In genomic region chr4:148914863-148915622, GRCm38 (mm10) we compare ENCODE assay signal across 8 mouse cellular contexts.
DNase-seq lines count a peak whose midpoint lies in the region; ATAC-seq and TF ChIP-seq lines count a peak whose summit lies in the region.

No protein-coding gene starts in this region.

- WGBS in embryonic facial prominence, embryonic 15.5 days: 55% methylated on average over 10 of the region's 10 CpGs
- WGBS in heart, postnatal 0 days: 40% methylated on average over 10 of the region's 10 CpGs

- intact Hi-C loops in left cerebral cortex, postnatal 14 days (cut with DNase I): no loop called here

- H3K4me3 ChIP-seq in embryonic facial prominence, embryonic 15.5 days (replicated peaks): no peak overlapping the region
- H3K4me3 ChIP-seq in heart, postnatal 0 days (ENCODE audit: low read depth, low read length): no peak overlapping the region

- H3K36me3 ChIP-seq in embryonic facial prominence, embryonic 15.5 days: no peaks in the 10 kb centered on the region
- no peaks in the 10 kb centered on the region for H3K36me3 ChIP-seq in heart, postnatal 0 days (replicated peaks; ENCODE audit: control insufficient read depth, insufficient read depth, low read length)

- H3K9ac ChIP-seq in embryonic facial prominence, embryonic 15.5 days: no peak overlapping the region
- H3K9ac ChIP-seq in heart, postnatal 0 days (replicated peaks; ENCODE audit: low read depth, low read length): 0 out of 2 replicates have a peak overlapping the region, but pooled peaks have one; percentile 9

- ATAC-seq in embryonic facial prominence, embryonic 15.5 days (ENCODE audit: insufficient number of reproducible peaks, low FRiP score, low TSS enrichment, low read depth): peak; percentile 56
- ATAC-seq in heart, postnatal 0 days (ENCODE audit: insufficient read depth, low read depth): peak; percentile 62
- peak; percentile 94 for ATAC-seq in megakaryocyte progenitor cell, adult 5-6 weeks (replicated peaks; ENCODE audit: poor library complexity)

- peaks cover 14% of the 10 kb centered on the region for H3K4me1 ChIP-seq in embryonic facial prominence, embryonic 15.5 days
- H3K4me1 ChIP-seq in heart, postnatal 0 days (ENCODE audit: control insufficient read depth, insufficient read depth): peaks cover 24% of the 10 kb centered on the region

- peaks cover 48% of the 10 kb centered on the region for H3K27me3 ChIP-seq in embryonic facial prominence, embryonic 15.5 days
- no peaks in the 10 kb centered on the region for H3K27me3 ChIP-seq in heart, postnatal 0 days (ENCODE audit: control insufficient read depth, insufficient read depth, low read length)

- H3K4me2 ChIP-seq in embryonic facial prominence, embryonic 15.5 days (replicated peaks): no peak overlapping the region
- H3K4me2 ChIP-seq in heart, postnatal 0 days (ENCODE audit: low read depth, low read length): no peak overlapping the region

- no peaks in the 10 kb centered on the region for H3K9me3 ChIP-seq in embryonic facial prominence, embryonic 15.5 days (replicated peaks)
- H3K9me3 ChIP-seq in heart, postnatal 0 days (replicated peaks; ENCODE audit: control insufficient read depth, low read length): no peaks in the 10 kb centered on the region

- TF ChIP-seq EP300 in heart, postnatal 0 days (IDR thresholded peaks at IDR 0.05; ENCODE audit: low read depth): no peak

- DNase-seq in left cerebral cortex, postnatal 14 days (ENCODE audit: low spot score in 2 of 2): peak; percentile 22 to 39
- DNase-seq in left cerebral cortex, adult 8-10 months (ENCODE audit: low spot score in 2 of 2): no peak
- DNase-seq in heart, postnatal 0 days (ENCODE audit: low spot score): peak; percentile 65
- peak; percentile 88 for DNase-seq in kidney, postnatal 10 days
- no peak for DNase-seq in frontal cortex, postnatal 25 days (ENCODE audit: low spot score in 2 of 2)
- DNase-seq in cerebellum, adult 18-20 months: no peak

- H3K27ac ChIP-seq in embryonic facial prominence, embryonic 15.5 days (replicated peaks): no peak overlapping the region
- peak overlapping the region; percentile 41 for H3K27ac ChIP-seq in heart, postnatal 0 days (ENCODE audit: low read depth)

- no peak for TF ChIP-seq CTCF in heart, postnatal 0 days (IDR thresholded peaks at IDR 0.05; ENCODE audit: low read depth)

Comparison
In these comparisons a context has a peak if more than half of its experiments do, and no peak if none do; other contexts are left out.
1. DNase-seq: peak in left cerebral cortex, postnatal 14 days (2 of 2), heart, postnatal 0 days (single experiment) and kidney, postnatal 10 days (single experiment); none in left cerebral cortex, adult 8-10 months (0 of 2), frontal cortex, postnatal 25 days (0 of 2) and cerebellum, adult 18-20 months (0 of 2).
2. Peak in every context shown above with its lines, with median percentiles within 50 percentile points of each other: ATAC-seq.